Mouse (Mus musculus) lung, postnatal 14 days (tissue): ENCODE data around the gene Dok4.
A peak's percentile ranks its signal among the peaks of the same experiment; 100 is the strongest.

Experiments used
- DNase-seq: peaks from one replicate; pipeline ENCODE4 v3.0.0; 2021

The Dok4 gene

DNA sequence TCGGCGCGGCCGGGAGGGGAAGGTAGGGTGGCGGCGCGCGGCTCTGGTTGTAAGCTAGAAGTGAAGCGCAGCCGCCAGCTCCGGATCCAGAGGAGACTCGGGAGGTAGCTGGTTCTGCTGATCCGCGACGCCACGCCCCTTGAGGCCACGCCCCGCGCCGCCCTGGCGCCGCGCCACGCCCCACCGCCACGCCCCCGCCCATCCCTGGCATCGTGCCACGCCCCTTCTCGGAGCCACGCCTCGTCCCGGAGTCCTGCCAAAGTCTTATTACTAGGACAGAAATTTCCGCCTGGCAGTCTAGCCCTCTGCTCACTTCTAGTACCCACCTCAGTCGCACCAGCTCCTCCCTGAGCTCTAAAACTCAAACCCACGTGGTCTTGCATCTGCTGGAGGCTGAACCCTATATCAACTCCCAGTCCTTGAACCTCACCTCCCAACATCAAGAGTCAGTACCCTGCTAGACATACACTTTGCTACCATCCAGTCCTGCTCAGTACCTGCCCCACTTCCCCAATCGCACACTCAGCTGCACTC, at the start of gene Dok4:
TSS of gene Dok4 (minus strand) at position 134 of the 534 bp plus-strand sequence.
- DNase-seq = peak; percentile 96

- no peak for DNase-seq
Observed at GRCm38 (mm10) chr8:94923405-94923804, 47.3 kb upstream of the Dok4 start, which contains the start of gene Adgrg5. Gene Adgrg5 (plus strand): TSS chr8:94923694.

GRCm38 (mm10) chr8:94922602-94923001, 46.5 kb upstream of the Dok4 start:
- DNase-seq = peak; percentile 28

- no peak for DNase-seq
Observed at GRCm38 (mm10) chr8:94922176-94922575, 46.0 kb upstream of the Dok4 start.

GRCm38 (mm10) chr8:94919256-94919655, 43.1 kb upstream of the Dok4 start:
- no peak for DNase-seq

GRCm38 (mm10) chr8:94917851-94918495, 41.8 kb upstream of the Dok4 start, which contains the start of gene Ccdc102a:
Gene Ccdc102a (minus strand): TSS chr8:94918098.
- peak; percentile 71 for DNase-seq

DNA sequence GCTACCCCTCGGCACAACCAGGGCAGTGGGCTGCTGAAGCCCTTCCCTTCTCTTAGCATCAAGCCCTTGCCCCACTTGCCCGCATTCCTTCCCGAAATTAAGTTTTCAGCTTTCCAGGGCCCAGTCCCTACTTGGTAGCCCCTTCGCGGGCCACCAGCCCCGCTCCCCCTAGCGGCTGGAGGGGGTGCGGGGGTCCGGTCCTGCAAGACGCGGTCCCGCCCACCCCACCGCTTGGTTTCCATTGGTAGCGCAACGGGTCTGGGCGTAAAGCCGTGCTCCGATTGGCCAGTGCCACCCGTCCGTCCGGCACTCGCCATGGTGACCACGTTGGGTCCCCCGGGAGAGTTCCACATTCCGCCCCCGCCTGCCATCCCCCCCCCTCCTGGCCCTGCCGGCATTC, 41.2 kb upstream of the Dok4 start:
- peak; percentile 96 for DNase-seq

- DNase-seq = no peak
Observed at GRCm38 (mm10) chr8:94916960-94917324, 40.8 kb upstream of the Dok4 start.

DNA sequence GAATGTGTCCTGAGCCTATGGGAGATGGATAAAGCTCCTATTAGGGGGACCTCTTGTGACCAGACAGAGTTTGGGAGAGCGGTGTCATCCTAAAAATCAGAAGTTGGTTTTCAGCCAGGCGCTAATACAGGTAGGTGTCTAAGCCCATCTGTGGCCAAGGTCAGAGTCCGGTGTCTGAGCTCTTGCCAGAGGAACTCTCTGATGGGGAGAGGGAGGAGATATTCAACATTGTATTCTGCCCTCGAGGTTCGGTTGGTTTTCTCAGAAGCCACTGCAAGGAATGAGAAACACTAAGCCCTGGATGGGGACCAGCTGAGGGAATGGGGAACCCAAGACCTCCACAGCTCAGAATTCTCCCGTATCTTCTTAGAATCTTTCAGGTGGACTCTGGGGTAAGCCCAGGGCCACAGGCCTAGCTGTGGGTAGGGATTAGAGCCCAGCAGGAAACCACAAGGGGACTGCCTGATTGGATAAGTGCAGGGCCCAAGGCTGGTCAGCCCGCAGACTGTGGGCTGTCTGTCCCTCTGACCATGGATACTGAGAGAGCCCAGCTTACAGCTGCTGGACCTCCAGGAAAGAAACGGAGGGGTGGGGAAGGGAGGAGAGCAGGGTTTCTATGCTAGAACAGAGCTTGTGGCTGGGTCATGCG, 40.3 kb upstream of the Dok4 start:
- no peak for DNase-seq

GRCm38 (mm10) chr8:94914701-94915101, 38.6 kb upstream of the Dok4 start:
- DNase-seq = peak; percentile 52

GRCm38 (mm10) chr8:94914256-94914655, 38.1 kb upstream of the Dok4 start:
- no peak for DNase-seq

DNA sequence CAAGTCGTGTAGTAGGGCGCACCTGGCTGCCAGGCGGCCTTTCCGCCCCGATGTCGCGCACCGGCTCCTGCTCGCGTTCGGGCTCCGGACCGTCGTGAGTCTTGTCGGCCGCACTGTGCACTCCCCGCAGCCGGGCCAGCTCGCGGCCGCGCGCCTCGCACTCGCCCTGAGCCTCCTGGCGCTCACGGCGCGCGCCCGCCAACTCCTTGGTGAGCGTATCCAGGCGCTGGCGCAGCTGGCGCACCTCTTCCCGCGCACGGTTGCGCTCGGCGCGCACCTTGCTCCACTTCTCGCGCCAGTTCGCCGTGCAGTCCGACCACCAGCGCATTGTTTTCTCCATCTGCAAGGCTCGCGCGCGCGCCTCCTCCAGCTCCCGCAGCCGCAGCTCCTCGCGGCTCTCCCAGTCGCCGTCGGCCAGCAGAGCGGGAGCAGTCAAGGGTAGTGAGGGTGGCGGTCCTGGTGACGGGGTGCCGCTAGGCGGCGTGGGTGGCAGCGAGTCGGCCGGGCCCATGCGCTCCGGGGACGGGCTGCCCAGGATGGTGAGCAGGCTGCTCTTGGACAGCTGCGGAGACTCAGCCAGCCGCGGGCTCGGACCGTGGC, 37.0 kb upstream of the Dok4 start:
- DNase-seq = peak; percentile 79

DNA sequence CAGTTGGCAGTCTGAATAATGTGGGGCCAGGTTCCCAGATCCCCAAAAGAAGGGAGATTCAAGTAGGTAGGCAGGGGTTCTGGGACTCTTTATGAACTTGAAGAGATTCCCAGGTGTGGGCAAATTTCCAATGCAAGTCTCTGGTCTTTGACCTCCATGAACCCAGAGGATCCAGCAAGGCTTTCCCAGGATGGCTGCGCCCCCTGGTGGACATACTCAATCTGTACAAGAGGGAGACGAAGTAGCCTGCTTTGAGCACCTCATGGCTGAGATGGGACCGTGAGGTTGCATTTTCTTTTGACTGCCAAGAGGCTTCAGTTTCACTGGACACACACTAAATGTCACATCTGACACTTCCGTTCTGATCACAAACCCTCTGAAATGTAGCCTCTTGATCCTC, 32.7 kb upstream of the Dok4 start:
- DNase-seq = peak; percentile 91

GRCm38 (mm10) chr8:94907591-94908300, 31.6 kb upstream of the Dok4 start:
- DNase-seq = no peak

- peak; percentile 92 for DNase-seq
Observed at GRCm38 (mm10) chr8:94904450-94905175, 28.5 kb upstream of the Dok4 start.

- no peak for DNase-seq
Observed at GRCm38 (mm10) chr8:94903709-94904108, 27.6 kb upstream of the Dok4 start.

- DNase-seq = no peak
Observed at GRCm38 (mm10) chr8:94901031-94901430, 24.9 kb upstream of the Dok4 start.

GRCm38 (mm10) chr8:94900617-94901016, 24.5 kb upstream of the Dok4 start:
- no peak for DNase-seq

GRCm38 (mm10) chr8:94899262-94899661, 23.1 kb upstream of the Dok4 start:
- DNase-seq = peak; percentile 63

- DNase-seq = no peak
Observed at GRCm38 (mm10) chr8:94892917-94893316, 16.8 kb upstream of the Dok4 start.

DNA sequence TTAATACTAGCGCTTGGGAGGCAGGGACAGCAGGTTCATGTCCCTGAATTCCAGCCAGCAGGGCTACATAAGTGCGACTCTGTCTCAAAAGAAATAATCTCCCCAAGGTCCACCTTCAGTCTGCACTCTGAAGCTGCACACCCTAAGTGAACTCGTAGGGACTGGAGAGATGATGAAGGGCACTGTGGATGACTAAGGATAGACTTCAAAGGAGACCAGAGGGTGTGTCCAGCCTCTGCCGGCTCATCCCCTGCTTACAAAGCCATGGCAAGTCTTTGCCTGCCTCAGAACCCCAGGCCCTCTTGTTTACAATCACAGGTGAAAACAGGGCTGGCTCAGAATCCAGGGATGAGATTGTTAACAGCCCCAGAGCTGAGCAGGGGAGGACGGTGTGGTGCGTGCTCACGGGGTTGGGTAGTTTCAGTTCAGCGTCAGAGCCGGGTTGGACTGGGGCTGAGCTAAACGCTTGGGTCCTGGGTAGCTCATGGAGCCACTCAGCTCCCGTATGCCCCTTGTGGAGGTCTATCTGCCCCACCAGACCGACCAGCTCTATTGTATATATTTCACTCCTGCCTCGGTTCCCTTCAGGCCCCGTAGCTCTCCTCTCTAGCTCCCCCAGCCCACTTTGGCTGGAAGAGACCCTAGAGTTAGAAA, 12.4 kb upstream of the Dok4 start:
- no peak for DNase-seq

DNA sequence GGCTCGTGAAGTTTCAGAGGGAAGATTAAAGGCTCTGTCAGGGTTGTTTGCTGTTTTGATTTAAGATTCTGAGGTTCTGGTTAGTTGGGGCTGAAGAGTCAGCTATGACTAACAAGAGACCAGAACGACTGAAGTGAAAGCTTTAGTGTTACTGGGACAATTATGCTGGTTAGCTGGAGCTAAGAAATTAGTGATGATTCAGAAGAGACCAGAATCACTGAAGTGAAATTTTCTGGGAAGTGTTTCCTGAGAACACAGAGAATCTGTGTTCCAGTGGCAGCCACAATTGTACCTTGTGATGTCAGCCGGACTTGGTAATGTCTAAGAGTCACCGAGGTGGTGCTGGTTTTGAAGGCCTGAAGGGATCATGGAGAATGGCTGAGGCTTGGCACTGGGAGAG, 4.6 kb upstream of the Dok4 start:
- no peak for DNase-seq
